23 mouse cellular contexts compared by ENCODE assay signal in the genomic region with DNA sequence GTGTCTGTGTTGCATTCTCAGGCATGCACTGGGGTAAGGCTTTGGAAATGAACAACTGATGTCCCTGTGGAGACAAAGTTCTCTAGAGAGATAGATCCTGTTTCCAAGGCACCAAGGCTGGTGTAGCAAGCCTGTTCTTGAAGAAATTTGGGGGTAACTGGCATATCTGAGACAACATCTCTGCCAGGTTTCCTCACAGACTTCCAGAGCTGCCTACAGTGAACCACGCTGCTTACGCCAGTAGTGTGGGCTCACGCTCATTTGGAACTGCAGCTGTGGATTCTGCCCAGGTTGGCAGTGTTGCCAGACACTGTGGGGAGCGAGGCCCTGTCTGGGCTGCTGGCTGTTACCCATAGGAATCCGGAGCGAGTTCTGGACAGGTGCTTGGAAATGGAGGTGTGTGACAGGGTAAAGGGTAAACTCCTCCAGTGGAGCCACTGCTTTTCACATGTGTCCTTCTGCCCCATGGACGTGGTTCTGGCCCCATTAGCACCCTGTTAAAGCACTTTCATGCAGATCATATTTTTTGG. TPM values are rescaled to one million over a fixed set of nuclear protein-coding genes. Genes with fewer than 3 reads are reported as not detected.
A peak's percentile ranks its signal among the peaks of the same experiment; 100 is the strongest.
DNase-seq lines count a peak whose midpoint lies in the region; ATAC-seq and TF ChIP-seq lines count a peak whose summit lies in the region.
"Had no signal": no experiment of that assay in that cellular context is flagged by ENCODE, and none has a peak within 500 bp of the region (broad histone marks: within the 10 kb centered on the region; RNA-seq: fewer than 3 reads in every experiment).

No protein-coding gene starts in this region.

- TF ChIP-seq CTCF in brain, embryonic 14.5 days (IDR thresholded peaks at IDR 0.05; ENCODE audit: borderline replicate concordance, extremely low read depth, insufficient read depth, insufficient read length), result no peak

- no peak for TF ChIP-seq POLR2A in brain, embryonic 14.5 days (IDR thresholded peaks at IDR 0.05; ENCODE audit: borderline replicate concordance, extremely low read depth, insufficient read depth, insufficient read length, poor library complexity, severe bottlenecking)

- ATAC-seq in frontal cortex, adult (ENCODE audit: low TSS enrichment), result peak; percentile 77
- ATAC-seq: forebrain, embryonic 16.5 days; hindbrain, postnatal 0 days; intestine, postnatal 0 days; midbrain, embryonic 16.5 days had no signal

- no peak for DNase-seq in frontal cortex, postnatal 14 days (ENCODE audit: low spot score in 2 of 2)
- DNase-seq in kidney, adult 8-10 months, result peak; percentile 36 to 45
- no peak for DNase-seq in kidney, postnatal 10 days
- DNase-seq in brain, adult 2 months (ENCODE audit: low read depth, low spot score), result peak; percentile 57
- DNase-seq in brain, embryonic 14.5 days (ENCODE audit: low read depth), result peak; percentile 25
- DNase-seq in lung, postnatal 4 days, result no peak
- DNase-seq: adrenal gland, adult 8-10 months; embryo, embryonic 11 days; heart, adult 2 months; heart, postnatal 14 days; liver; retina, postnatal 1 day; spleen, adult 18-20 months had no signal

RNA-seq across cellular contexts. Expression of a gene that starts 16.5 kb away (rescaled TPM):
- 0.38 and 0.49 TPM in 2 replicates for polyA plus RNA-seq in brain, embryonic 14.5 days (2012; rRNA removed)
- polyA plus RNA-seq: hindbrain, embryonic 11.5 days; limb, embryonic 10.5 days; liver, embryonic 15.5 days; midbrain, embryonic 10.5 days; midbrain, embryonic 16.5 days; neural tube, embryonic 13.5 days had no signal

Comparison
In these comparisons a context has a peak if more than half of its experiments do, and no peak if none do; other contexts are left out.
1. DNase-seq: peak in kidney, adult 8-10 months (2 of 2), brain, adult 2 months (single experiment) and brain, embryonic 14.5 days (single experiment); none in frontal cortex, postnatal 14 days (0 of 2), kidney, postnatal 10 days (single experiment) and lung, postnatal 4 days (0 of 2).